Mouse (Mus musculus) cerebellum, adult 2 months (tissue): Measurements from ENCODE around the gene Bfsp1. TPM values are rescaled to one million over a fixed set of nuclear protein-coding genes. Genes with fewer than 3 reads are reported as not detected.
A peak's percentile ranks its signal among the peaks of the same experiment; 100 is the strongest.

Experiments
- DNase-seq, 2 experiments: peaks; one replicate each; pipeline ENCODE4 v3.0.0; 2021
- H3K27ac ChIP-seq: fragments of 200-500 bp; 2 replicates; pipeline ENCODE4 v1.5.1; 2012; ENCODE audit warnings: low read length, control low read depth, inconsistent platforms; ENCODE audit not compliant: insufficient read depth
- H3K27me3 ChIP-seq: fragments of 200-500 bp; 2 replicates; pipeline ENCODE4 v1.6.1; 2012; ENCODE audit warnings: inconsistent platforms, mild to moderate bottlenecking, low read length, moderate library complexity; ENCODE audit not compliant: control insufficient read depth, insufficient read depth
- H3K4me1 ChIP-seq: fragments of 200-500 bp; 2 replicates; pipeline ENCODE4 v1.6.1; 2011; ENCODE audit warnings: low read length; ENCODE audit not compliant: control insufficient read depth, insufficient read depth
- H3K4me3 ChIP-seq: fragments of 200-500 bp; replicated peaks from 2 replicates; pipeline ENCODE3; 2011; ENCODE audit warnings: mild to moderate bottlenecking, low read depth, low read length, control low read depth; ENCODE audit not compliant: insufficient read depth
- CTCF ChIP-seq: fragments of 200-500 bp; IDR thresholded peaks from 2 replicates; pipeline ENCODE4 v1.5.1; 2011; ENCODE audit warnings: low read depth, mild to moderate bottlenecking, control low read depth, low read length, moderate library complexity, borderline replicate concordance; ENCODE audit not compliant: insufficient read depth
- POLR2A ChIP-seq: fragments of 200-500 bp; IDR thresholded peaks from 2 replicates; pipeline ENCODE4 v1.6.1; 2011; ENCODE audit warnings: low read length, control low read depth, borderline replicate concordance; ENCODE audit not compliant: insufficient read depth
- WGBS: fragments of 180-500 bp; shearing (Covaris S2); methylation state at CpG from one replicate; pipeline ENCODE4 v1.1.7; 2018; 5-methylcytosine and 5-hydroxymethylcytosine counted together
- polyA plus RNA-seq: library from polyadenylated mRNA; depleted of rRNA; stranded (reverse); fragments of >200 nt; gene quantifications from 2 replicates; pipeline ENCODE4 v1.2.3, GENCODE M21; 2012

Gene Bfsp1
- polyA plus RNA-seq, 1 experiment: 0.49 TPM

DNA sequence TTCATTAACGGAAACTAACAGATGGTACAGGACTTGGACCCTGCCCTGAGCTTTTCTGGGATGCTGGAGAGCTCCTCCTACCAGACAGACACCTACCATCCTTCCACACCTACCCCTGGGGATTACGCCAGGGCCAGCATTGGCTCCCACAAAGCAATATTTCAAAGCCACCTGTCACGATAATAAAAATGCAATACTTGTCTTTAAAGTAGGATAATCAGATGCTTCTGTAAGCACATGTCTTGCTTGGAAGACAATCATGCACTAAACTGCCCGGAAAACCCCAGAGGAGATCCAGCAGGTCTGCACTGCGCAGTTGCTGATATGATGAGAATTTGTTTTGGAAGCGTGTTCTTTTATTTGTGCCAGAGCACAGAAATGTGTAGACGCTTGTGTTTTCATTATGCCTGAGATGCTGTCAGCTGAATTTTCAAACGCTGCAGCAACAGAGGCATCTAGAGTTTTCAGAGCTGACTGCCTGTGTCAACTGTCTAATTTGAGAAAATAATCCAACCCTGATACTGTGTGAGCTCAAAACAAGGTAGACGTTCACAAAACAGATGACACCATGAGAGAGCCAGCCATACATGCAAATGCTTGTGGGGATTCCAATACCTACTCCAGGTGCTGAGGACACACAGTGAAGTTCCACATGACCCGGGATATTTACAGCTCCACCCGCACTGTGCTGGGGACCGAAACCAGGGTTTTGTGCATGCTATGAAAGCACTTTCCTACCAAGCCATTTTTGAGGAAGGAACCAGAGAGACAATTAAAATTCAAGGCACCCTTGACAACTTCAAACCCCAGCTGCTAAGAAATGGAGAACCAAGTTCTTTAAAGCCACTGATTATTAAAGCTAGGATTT, 11.4 kb downstream of the Bfsp1 start:
- WGBS: 20% methylated on average over 12 of the region's 12 CpGs
- H3K4me3 ChIP-seq: no peak overlapping the region
- peak; percentile 23 to 39 for DNase-seq
- H3K27ac ChIP-seq: no peak overlapping the region
- 0 out of 2 replicates have a peak, but pooled peaks cover 4% of the 10 kb centered on the region for H3K4me1 ChIP-seq
- H3K27me3 ChIP-seq: no peaks in the 10 kb centered on the region
- no peak for TF ChIP-seq CTCF
- TF ChIP-seq POLR2A: no peak

DNA sequence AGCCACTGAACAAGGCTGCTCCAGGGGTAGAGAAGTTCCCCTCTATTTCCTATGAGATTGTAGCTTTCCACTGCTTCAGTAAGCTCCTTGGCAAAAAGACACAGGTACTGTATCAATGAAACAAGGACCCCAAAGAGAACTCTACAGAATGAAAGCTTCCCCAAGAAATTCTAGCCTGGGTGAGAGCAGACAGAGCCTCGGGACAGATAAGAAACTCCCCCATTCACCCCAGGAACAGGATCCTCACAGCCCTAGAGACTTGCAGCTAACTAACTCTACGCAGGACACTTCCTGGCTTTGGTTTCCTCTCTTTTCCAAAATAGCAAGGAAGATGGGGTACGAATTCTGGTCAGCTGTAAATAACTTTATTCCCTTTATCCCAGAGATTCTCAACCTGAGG, 15.7 kb downstream of the Bfsp1 start:
- no peak for DNase-seq
- no peak overlapping the region for H3K4me3 ChIP-seq
- H3K27me3 ChIP-seq: no peaks in the 10 kb centered on the region
- 0 out of 2 replicates have a peak, but pooled peaks cover 4% of the 10 kb centered on the region for H3K4me1 ChIP-seq
- WGBS: 89% methylated on average over 3 of the region's 3 CpGs
- no peak for TF ChIP-seq POLR2A
- no peak for TF ChIP-seq CTCF
- no peak overlapping the region for H3K27ac ChIP-seq

DNA sequence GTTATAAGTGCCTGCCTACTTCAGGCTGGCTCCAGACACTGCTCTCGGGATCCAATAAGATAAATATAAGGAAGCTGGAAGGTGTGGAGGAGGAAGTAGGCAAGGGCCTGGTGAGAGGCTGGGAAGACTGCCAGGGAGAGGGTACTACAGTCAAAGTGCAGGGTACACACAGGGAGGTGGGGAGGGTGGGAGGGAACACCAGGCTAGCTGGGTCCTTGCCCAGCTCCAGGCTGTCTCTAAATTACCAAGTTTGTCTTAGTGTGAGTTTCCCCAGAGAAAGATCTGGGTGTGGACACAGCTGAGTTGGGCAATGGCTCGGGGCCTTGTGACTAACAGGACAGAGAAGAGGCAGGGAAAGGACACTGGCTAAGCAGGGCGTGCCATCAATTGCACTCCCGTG, 16.2 kb downstream of the Bfsp1 start:
- H3K4me1 ChIP-seq: 0 out of 2 replicates have a peak, but pooled peaks cover 4% of the 10 kb centered on the region
- no peak for DNase-seq

DNA sequence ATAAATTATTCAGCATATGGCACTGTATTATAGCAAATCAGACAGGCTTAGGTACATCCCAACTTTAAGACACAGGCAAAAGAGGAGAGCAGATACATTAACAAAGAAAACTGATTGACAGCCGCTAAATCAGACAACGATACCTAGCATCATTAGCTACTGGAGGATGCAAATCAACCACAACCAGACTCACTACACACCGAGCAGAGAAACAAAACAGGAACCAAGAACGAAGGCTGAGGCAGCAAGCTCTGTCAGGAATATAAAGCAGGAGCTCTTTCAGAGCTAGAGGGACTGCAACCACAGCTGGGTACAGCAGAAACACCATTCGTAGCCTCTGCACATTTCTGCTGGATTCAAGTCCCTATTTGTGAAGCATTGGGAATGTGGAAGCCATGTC, 18.2 kb downstream of the Bfsp1 start:
- no peak for TF ChIP-seq CTCF
- no peaks in the 10 kb centered on the region for H3K27me3 ChIP-seq
- no peak for DNase-seq
- H3K4me1 ChIP-seq: no peaks in the 10 kb centered on the region
- H3K4me3 ChIP-seq: no peak overlapping the region
- WGBS: 76% methylated on average over 5 of the region's 5 CpGs
- no peak overlapping the region for H3K27ac ChIP-seq

More for the DNA sequence above, 16.2 kb downstream of the Bfsp1 start:
- H3K27ac ChIP-seq: no peak overlapping the region
- H3K4me3 ChIP-seq: no peak overlapping the region
- WGBS: 41% methylated on average over 4 of the region's 4 CpGs
- no peak for TF ChIP-seq CTCF
- TF ChIP-seq POLR2A: no peak
- no peaks in the 10 kb centered on the region for H3K27me3 ChIP-seq

DNA sequence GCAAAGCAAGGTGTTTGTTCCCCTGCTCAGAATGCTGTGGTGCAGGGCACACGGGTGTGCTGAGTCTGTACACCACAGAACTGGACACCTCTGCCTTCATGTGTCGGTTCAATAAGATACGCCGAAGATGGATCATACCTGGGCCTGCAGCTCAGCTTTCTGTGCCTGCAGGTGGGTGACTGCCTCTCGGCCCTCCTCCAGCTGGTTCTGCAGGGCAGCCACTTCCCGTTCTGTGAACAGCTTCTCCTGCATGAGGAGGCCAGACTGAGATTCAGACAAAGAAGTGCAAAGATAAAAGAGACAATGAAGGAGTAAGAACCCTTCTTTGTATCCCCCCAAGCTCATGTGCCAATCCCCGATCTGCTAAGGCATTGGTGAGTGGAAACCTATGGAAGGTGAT, 21.4 kb downstream of the Bfsp1 start:
- no peaks in the 10 kb centered on the region for H3K27me3 ChIP-seq
- H3K4me3 ChIP-seq: no peak overlapping the region
- TF ChIP-seq POLR2A: no peak
- no peak for TF ChIP-seq CTCF
- 91% methylated on average over 7 of the region's 7 CpGs for WGBS
- no peak for DNase-seq
- no peaks in the 10 kb centered on the region for H3K4me1 ChIP-seq
- no peak overlapping the region for H3K27ac ChIP-seq

DNA sequence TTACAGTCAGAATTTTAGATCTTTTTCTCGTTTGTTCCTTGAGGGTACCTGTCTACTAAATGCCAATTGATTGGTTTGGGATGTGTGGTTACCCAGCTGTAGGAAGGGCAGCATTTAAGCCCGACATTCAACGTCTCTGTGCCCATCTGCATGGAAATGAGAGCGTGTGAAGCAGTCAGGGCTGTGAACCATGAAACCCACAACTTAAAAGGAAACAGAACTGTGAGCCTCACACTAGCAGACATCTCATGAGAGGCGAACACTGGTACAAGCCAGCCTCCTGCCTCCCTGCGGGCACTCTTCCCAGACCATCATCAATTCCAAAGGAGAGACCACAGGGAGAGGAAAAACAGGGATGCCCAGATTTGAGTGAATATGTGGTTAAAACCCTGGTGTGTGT, 22.1 kb downstream of the Bfsp1 start:
- Histone ChIP-seq H3K27me3 (no peaks in the 10 kb centered on the region), H3K4me3 (no peak overlapping the region), H3K4me1 (no peaks in the 10 kb centered on the region), H3K27ac (no peak overlapping the region)
- TF ChIP-seq POLR2A (no peak), CTCF (no peak)
- 51% methylated on average over 6 of the region's 6 CpGs for WGBS
- no peak for DNase-seq

DNA sequence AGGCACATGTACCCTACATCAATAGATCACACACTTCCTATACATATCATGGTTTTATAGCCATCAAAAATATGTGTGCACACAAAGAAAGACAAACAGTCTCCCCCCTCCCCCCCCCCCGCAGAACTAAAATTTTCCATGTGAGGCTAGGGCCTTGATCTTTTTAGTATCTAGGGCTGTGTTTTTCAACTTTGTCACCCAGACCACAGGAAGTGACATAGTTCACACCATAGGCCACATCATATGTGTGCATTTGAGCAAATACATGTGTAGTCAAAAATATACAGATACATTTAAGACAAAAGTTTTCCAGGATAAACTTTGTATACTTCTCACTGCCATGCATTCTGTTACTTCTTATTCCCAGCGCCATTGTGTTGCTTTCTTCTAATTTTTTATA, 23.5 kb downstream of the Bfsp1 start:
- no peak overlapping the region for H3K27ac ChIP-seq
- 98% methylated on average over 2 of the region's 2 CpGs for WGBS
- H3K4me3 ChIP-seq: no peak overlapping the region
- no peak for DNase-seq
- H3K27me3 ChIP-seq: no peaks in the 10 kb centered on the region
- TF ChIP-seq CTCF: no peak
- no peak for TF ChIP-seq POLR2A
- no peaks in the 10 kb centered on the region for H3K4me1 ChIP-seq

DNA sequence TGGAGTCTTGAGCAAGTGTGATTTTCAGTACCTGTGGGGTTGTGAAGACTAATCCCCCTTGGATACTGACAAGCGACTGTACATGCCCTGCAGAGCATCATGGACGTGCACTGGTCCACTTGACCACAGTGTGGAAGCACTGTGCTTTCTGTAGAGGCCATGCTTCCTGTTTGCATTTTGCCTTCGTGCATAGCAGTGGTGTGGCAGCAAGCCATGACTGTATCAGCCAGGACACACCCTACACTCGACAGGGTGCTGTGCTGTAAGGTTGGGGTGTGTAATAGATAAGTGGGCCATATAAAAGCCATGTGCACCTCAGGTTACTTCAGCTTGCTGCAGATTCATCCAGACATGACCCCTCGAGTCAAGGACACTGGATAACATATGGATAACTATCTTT, 24.3 kb downstream of the Bfsp1 start:
- TF ChIP-seq POLR2A: no peak
- TF ChIP-seq CTCF: 0 out of 2 replicates have a peak, but pooled peaks have one; percentile 9
- 55% methylated on average over 5 of the region's 5 CpGs for WGBS
- H3K4me1 ChIP-seq: no peaks in the 10 kb centered on the region
- H3K4me3 ChIP-seq: no peak overlapping the region
- H3K27ac ChIP-seq: no peak overlapping the region
- no peak for DNase-seq
- H3K27me3 ChIP-seq: no peaks in the 10 kb centered on the region
